Mouse (Mus musculus) lung, postnatal 36 days (tissue): ENCODE data around the gene Il9.

Source experiments
- DNase-seq: peaks from one replicate; pipeline ENCODE4 v3.0.0; 2022; ENCODE audit warnings: mixed read lengths

The Il9 gene

DNA sequence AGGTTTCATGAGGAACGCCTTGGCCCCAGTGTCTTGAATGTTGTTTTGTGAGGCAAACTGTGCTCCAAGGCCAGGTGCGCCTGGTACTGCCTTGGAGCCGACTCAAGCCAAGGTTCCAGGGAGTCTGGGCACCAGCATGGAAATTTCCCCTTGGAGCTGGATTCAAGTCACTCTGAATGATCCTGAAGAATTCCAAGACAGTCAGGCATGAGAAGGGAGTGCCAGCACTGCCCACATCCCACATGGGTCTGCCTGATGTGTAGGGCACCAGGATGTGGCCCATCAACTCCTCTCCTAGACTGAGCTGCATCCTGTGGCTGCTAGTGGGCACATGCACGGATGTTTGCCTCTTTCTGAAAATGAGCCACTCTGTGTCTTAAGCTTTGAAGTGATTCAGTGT lies 13.5 kb downstream of the Il9 start:
- no peak for DNase-seq

DNA sequence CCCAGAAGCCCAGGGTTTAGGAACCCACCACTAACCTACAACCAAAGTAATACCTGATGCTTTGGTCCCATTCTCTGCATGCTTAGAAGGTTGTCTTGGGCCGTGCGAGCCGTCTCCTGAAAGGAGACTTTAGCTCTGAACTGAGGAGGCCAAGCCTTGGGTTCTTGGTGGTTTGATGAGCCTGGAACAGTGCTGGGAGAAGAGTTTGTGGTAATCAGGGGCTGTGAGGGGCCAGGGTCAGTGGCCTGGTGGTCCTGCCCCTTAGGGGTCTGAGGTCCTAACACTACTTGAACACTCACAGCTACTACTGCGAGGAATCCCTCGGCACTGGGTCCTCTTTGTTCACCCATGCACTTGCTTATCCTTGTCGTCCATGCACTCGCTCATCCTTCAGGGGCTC lies 14.3 kb downstream of the Il9 start:
- no peak for DNase-seq

DNA sequence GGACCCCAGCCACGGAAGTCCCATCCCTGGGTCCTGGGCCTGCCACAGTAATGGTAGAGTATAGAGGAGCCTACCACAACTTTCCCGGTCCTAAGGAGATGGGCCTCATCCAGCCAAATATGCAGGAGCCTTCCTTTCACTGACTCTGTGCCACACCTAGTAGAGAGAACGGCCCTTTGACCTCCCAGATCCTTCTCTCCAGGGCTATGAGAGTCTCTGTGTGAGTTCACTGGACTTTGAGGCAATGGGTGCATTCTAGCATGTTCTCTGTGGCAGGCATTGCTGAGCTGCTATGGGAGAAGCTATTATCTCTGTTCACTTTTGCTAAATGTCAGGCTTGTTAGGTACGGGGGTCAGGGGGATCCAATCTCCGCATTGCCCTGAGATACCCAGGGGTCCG lies 18.3 kb downstream of the Il9 start:
- DNase-seq, result no peak

DNA sequence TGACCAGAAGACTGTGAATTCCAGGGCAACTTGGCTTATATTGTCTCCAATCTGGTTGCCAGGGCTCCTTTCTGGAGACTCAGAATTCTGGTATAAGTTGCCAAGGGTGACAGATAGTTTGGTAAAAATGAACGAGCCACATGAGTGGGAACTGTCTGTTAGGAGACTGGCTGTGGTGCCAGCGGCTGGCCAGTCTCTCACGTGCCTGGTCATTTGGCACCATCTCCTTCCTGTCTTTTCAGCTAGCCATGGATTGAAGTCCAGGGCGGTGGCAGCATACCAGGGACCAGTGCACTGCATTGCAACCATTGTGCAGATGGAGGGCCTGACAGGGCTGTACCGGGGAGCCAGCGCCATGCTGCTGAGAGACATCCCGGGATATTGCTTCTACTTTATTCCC lies 18.8 kb downstream of the Il9 start:
- no peak for DNase-seq

DNA sequence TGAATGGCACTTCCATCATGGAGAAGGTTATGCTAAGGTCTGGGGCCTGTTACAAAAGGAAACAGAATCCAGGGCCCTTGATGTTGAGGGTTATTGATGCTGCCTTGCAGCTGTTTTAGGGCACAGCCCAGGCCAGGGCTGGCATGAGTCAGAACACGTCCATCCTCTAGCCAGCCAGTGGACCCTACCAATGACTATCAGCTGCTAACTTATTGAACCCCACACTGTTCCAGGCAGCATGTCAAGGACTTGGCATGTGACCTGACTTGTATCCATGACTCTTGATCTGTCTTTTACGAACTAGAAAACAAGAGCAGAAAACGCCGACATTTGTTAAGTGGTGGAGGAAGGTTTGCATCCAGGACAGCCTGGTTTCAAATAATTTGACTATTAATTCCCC lies 19.3 kb downstream of the Il9 start:
- DNase-seq, result no peak

DNA sequence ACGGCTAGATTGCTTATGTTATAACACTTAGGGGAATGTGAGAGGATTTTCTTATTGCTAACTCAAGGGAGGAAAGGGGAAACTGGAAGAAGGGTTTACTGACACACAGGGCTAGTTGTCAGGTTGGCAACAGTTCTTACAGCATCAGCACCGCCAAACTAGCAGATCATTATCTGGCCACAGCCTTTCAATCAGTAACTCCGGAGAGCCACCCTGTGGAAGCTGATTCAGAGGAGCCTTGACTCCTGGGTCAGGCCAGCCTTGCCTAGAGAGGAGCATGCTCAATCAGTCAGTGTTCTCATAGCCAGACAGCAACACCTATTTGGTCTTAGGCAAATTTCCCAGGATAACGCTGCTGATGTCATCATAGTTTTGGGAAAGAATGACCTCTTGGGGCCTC lies 20.6 kb downstream of the Il9 start:
- no peak for DNase-seq

DNA sequence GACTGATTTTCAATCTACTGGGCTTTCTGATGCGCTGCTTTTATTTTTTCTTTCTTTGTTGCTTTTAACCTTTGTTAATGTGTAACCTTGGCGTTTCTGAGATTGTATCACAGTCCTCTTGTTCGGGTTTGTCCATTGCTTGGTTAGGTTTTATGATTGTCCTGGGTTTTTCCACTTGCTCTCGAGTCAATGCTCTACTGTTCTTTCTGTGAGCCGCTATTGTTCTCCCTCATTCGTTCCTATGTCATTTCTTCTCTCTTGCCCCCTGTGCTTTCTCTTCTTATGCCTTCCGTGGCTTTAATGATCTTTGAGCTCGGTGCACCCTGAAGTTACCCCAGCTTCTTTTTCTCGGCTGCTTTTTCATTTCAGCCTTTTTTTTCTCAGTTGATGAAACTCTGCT lies 24.0 kb downstream of the Il9 start:
- no peak for DNase-seq

DNA sequence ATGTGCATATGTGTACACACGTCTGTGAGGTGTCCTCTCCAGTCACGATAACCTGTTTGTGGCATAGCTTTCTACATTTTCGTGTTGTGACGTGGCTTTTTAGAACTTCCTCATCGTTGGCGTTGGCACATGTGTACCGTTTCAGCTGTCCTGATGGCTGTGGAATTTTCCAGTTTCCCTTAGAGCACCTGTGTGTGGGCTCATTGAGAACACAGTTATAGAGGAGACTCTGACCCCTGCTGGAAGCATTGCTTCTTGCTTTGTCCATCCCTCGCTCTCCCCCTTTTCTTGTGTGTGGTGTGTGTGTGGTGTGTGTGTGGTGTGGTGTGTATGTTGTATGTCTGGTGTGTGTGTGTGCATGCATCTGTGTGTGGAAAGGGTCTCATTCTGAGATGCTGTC lies 32.0 kb downstream of the Il9 start:
- DNase-seq, result no peak

DNA sequence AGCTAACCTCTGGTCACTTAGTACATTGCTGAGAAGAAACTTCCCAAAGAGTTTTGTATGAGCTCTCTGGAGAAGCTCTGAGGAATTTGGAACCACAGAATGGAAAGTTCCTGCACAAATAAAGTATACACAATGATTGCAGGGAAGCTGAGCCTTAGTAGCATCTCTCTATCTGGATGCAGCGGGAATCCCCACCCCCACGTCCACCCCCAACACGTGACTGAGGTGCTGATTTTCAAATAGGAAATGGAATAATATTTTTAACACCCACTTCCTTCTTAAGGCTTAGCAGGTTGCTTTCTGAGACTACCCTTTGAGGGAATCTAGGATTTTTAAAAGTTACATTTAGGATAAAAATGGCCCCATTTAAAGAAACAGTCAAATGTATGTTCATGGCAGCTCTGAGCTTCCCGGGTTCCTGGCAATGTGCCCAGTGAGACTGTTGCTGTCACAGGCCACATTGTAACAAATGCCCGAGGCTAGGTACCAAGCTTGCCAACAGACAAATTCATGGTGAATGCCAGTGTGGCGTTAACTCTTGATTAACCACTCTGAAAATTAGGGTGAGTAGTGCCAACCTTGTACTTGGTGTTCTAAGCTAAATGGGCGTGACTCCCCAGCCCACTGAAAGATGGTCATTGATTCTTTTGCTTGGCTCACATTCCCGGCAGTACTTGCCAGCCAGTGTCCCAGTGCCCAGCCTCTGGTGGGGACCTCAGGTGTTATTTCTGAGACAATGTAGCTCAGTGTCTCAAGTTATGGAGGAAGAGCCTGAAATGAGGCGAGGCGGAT lies 32.6 kb downstream of the Il9 start:
- DNase-seq, result no peak

DNA sequence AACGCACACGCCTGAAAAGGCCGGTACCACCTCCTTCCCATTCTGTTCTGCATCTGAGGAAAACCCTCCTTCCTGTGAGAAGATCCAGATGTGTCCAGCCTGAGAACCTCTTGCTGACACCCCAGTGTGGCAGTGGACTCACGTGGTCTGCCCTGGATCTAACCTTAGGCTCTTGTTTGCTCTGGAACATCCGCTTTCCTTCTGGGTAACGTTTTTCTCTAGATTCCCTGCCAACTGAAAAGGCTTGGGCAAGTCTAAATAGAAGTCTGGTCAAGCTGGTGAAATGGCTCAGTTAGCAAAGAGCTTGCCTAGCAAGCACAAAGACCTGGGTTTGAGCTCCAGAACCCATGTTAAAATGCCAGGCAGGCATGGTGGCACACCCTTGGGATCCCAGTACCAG lies 37.0 kb downstream of the Il9 start:
- no peak for DNase-seq

DNA sequence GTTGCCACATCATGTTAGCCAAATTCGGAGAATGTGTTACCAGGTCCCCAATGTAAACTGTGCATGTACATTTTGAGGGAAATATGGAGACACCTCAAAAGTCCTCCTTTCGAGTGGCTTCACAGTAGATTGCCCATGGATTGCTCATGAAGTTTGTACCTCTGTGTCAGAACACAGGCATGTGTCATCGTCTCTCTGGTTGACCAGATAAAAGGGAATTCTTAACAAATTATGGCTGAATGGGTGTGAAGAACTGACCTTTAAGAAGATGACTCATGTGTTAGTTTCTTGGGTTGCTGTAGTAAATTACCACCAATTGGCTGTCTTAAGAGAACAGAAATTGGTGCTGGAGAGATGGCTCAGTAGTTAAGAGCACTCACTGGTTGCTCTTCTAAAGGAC lies 37.9 kb downstream of the Il9 start:
- DNase-seq, result no peak

DNA sequence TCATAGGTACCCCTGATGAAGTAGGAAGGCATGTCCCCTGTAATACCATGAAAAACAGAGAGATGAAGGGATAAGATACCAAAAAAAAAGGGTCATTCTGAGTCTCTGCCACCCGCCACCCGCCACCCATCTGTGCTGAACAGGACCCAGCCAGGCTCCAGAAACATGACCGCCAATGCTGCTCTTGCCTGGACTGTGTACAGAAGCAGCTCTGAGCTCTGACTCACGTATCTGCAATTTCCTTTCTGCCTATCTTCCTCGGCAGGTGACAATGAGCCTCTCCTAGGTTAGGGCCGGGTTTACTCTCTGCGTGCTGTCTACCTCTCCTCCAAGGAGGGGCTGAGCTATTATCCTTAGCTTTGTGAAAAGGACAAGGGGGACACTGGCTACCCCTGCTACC lies 38.6 kb downstream of the Il9 start:
- no peak for DNase-seq

DNA sequence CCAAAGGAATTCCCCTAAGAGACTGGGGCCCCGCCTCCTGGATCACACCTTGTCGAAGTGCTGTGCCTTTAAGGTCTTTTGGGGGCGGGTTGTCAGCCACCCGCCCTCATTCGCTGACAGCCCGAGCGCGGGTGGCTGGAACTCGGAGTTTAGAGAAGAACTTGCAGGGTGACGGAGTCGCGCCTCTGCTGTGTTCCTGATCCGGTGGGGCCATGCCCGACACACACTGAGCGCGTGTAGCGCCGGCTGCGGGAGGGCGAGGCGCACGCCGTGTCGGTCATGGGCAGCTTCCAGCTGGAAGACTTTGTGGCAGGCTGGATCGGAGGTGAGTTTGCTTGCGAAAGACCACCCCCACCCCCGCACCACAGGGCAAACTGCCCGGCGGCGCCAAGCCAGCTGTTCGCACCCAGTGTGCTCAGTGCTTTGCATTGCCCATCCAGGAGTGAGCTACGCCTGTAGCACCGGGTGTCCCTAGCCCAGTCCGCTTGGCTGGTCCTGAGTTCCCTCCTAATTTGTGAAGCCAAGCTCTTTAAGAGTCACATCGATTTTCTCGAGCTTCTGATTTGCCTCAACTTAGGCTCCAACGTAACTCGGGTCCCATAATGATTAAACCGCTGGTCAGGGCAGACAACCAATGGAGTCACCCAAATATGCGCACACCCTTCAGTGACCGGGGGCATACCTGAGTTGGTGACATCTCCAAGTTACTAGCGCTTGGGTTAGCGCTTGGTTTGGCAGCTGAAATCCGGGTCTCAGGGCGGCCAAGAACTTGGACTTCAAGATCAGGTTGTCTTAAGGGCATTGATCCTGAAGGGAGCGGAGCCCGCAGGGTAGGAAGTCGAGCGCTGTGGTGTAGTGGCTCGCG lies 43.6 kb downstream of the Il9 start, which contains the start of gene Slc25a48:
Gene Slc25a48, plus strand, starts transcription at position 145 of the 865 bp plus-strand sequence.
- DNase-seq, result peak; percentile 47

DNA sequence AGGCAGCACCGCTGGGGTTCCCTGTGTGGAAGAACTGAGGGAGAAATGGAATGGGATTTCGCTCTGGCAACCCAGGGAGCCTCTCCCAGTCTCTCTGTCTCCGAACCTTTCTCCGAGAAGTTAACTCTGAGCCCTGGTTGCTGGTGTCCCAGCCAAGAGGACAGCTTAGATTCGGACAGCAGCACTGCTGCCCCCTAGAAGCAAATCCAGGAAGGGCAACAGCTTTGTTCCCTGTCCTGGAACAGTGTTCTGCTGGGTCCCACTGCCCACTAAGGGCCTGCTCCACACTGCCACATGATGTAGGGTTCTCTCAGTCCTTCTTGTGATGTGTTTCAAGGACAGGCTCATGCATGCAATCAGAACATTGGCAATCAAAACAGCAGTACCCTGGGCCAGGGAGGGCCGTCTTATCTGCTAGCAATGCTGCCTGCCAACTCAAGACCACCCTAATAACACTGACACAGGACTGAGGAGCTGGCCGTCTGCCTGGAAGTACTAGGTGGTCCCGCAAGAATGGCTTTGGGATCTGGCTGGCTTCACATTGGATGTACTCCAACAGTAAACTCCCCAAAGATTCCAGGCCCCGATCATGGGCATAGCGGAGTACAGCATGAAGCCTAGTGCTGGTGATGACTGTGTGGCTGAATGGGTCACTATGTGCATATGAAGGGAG lies 46.3 kb downstream of the Il9 start:
- no peak for DNase-seq

DNA sequence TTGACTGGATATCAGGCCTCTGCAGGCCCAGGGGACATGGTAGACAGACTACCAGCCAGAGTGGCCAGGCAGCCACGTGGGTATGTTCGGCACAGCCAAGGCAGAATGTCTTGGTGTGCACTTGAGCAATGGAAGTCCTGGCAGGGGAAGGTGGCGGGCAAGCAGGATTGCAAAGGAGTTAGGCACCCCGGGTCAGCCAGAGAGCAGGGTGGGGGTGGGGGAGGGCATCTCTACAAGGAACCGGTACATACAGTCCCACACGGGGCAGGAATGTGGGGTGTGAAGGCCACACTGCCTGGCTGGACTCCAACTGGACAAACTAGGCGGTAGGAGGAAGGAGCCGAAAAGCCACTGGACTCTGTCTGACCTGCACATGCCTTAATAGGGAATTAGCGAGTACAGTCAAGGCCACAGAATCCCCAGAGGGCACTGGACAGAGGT lies 47.7 kb downstream of the Il9 start:
- peak; percentile 68 for DNase-seq

DNA sequence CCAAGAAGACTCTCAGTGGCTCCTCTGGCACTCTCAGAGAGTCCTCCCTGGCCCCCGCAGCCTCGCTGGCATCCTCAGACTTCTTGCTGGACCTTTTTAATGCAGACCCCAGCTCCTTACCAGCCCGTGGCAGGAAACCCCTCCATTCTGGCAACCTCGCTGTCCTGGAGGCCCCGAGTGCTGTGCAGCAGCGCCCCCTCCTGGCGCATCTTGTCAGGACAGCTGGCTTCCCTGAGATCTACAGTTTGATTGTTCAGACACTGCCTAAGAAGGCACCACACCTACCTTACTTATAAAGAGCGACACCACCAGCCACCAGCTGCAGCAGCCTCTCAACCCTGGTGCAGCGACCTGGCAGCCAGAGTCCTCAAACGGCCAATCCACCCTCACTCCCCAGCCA lies 48.6 kb downstream of the Il9 start:
- DNase-seq, result peak; percentile 55

DNA sequence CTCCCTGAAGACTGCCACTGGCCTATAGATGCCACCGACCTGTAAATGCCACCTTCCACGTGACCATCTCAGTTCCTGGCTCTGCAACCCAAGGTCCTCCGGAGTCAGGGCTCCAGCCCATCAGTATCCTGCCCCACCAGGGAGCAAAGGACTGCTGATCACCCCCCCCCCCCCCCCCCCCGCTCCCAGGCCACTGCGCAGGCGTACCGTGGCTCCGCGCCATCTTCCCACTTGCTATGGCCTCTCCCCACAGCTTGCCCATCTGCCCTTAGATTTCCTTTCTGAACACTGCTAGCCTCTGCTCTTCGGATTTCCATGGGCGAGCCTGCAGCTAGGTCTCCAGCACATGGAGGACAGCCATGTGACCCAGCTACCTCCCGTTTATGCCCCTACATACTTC lies 49.5 kb downstream of the Il9 start:
- no peak for DNase-seq
